Mouse (Mus musculus) thymus, adult 2 months (tissue): ENCODE measurements around the gene Kxd1.

Source experiments
- CTCF ChIP-seq: fragments of 200-500 bp; IDR thresholded peaks from 2 replicates; pipeline ENCODE4 v1.5.1; 2012; ENCODE audit warnings: mild to moderate bottlenecking, control low read depth, low read length, moderate library complexity, borderline replicate concordance; ENCODE audit not compliant: control insufficient read depth, poor library complexity, insufficient read depth; ENCODE audit errors: extremely low read depth
- POLR2A ChIP-seq: fragments of 200-500 bp; IDR thresholded peaks from 2 replicates; pipeline ENCODE4 v1.6.1; 2012; ENCODE audit warnings: mild to moderate bottlenecking, low read length, control low read depth, moderate library complexity; ENCODE audit not compliant: control insufficient read depth, poor library complexity, insufficient read depth; ENCODE audit errors: extremely low read depth

DNA sequence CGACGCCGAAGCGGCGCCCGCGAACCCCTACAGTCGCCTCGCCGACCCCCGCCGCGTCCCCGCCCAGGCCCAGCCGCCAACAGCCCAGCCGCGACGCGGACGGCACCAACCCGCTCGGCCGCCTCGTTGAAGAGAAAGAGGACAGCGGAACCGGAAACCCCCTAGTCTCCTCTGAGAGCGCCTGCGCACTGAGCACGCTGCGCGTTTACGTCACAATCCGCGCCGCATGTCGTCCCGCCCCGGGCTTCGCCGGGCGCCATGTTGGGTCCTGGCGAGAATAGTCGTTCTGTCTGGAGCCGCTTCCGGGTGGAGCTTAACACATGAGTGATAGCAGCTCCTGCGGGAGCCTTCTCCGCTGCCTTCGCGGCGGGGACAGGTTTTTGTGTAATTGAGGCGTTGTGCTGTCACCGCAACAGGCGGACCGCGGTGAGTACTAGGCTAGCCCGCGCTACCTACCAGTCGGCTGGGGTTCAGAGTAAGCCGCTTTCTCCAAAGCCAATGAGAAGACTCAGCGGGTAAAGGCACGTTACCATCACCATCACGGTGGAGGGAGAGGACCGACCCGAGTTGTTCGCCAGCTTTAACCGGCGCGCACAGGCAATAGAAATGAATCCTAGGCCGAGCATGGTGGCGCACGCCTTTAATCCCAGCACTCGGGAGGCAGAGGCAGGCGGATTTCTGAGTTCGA is 17.4 kb downstream of the Kxd1 start, which contains the start of gene Uba52:
- TF ChIP-seq POLR2A = peak; percentile 91
- TF ChIP-seq CTCF = no peak
